Mouse (Mus musculus) limb, embryonic 14.5 days (tissue): ENCODE data around the gene Ankef1. TPM values are rescaled to one million over a fixed set of nuclear protein-coding genes. Genes with fewer than 3 reads are reported as not detected.

Source experiments
- ATAC-seq: fragments of 200-750 bp; cut with Nextera tagmentation; 2 replicates; pipeline ENCODE4 v1.8.0; 2017; ENCODE audit warnings: low read depth, moderate number of reproducible peaks, moderate TSS enrichment; ENCODE audit not compliant: low FRiP score
- DNase-seq: peaks from one replicate; pipeline ENCODE4 v3.0.0-alpha.2; 2015; ENCODE audit warnings: low spot score
- H3K27ac ChIP-seq: fragments of 300-500 bp; sonication (generic); replicated peaks from 2 replicates; pipeline ENCODE4 v1.5.1; 2014; ENCODE audit warnings: low read depth, mild to moderate bottlenecking, low read length, moderate library complexity, mixed read lengths
- H3K27me3 ChIP-seq: fragments of 300-500 bp; sonication (generic); 2 replicates; pipeline ENCODE4 v1.6.1; 2014; ENCODE audit warnings: low read length, mixed read lengths; ENCODE audit not compliant: control insufficient read depth, insufficient read depth
- H3K36me3 ChIP-seq: fragments of 300-500 bp; sonication (generic); 2 replicates; pipeline ENCODE4 v1.6.1; 2014; ENCODE audit warnings: mild to moderate bottlenecking, low read length, moderate library complexity, mixed read lengths; ENCODE audit not compliant: control insufficient read depth, insufficient read depth
- H3K4me1 ChIP-seq: fragments of 300-500 bp; sonication (generic); 2 replicates; pipeline ENCODE4 v1.6.1; 2014; ENCODE audit warnings: antibody characterized with exemption, low read length, mixed read lengths; ENCODE audit not compliant: control insufficient read depth, insufficient read depth
- H3K4me2 ChIP-seq: fragments of 300-500 bp; sonication (generic); replicated peaks from 2 replicates; pipeline ENCODE4 v1.6.1; 2014; ENCODE audit warnings: low read depth, mild to moderate bottlenecking, low read length, moderate library complexity; ENCODE audit not compliant: severe bottlenecking
- H3K4me3 ChIP-seq: fragments of 300-500 bp; sonication (generic); replicated peaks from 2 replicates; pipeline ENCODE4 v1.5.1; 2014; ENCODE audit warnings: low read length
- H3K9ac ChIP-seq: fragments of 300-500 bp; sonication (generic); 2 replicates; pipeline ENCODE4 v1.6.1; 2014; ENCODE audit warnings: mild to moderate bottlenecking, low read depth, low read length, moderate library complexity; ENCODE audit not compliant: severe bottlenecking
- H3K9me3 ChIP-seq: fragments of 300-500 bp; sonication (generic); 2 replicates; pipeline ENCODE4 v1.6.1; 2016; ENCODE audit warnings: low read length; ENCODE audit not compliant: control insufficient read depth
- POLR2A ChIP-seq: fragments of 200-500 bp; IDR thresholded peaks from 2 replicates; pipeline ENCODE4 v1.8.0; 2012; ENCODE audit warnings: inconsistent platforms, mild to moderate bottlenecking, moderate library complexity, borderline replicate concordance; ENCODE audit not compliant: insufficient read depth, insufficient read length; ENCODE audit errors: extremely low read depth
- WGBS: fragments of 180-500 bp; shearing (Covaris S2); extraction: QIAGEN DNeasy Blood & Tissue Kit; methylation state at CpG from one replicate; pipeline ENCODE4 v1.1.7; 2014; 5-methylcytosine and 5-hydroxymethylcytosine counted together
- polyA plus RNA-seq, 2 experiments: library from polyadenylated mRNA; depleted of rRNA in 1 of 2; stranded (reverse) in 1 of 2; unstranded in 1 of 2; fragments of >200 nt; fragmentation: Nextera tagmentation in 1 of 2; extraction: Ambion mirVana in 1 of 2; gene quantifications; 2 replicates each; pipeline versions ENCODE4 v1.2.1 to v1.2.3; 2012 to 2014

The Ankef1 gene
- polyA plus RNA-seq, 2 experiments = 0.25 to 0.29 TPM

DNA sequence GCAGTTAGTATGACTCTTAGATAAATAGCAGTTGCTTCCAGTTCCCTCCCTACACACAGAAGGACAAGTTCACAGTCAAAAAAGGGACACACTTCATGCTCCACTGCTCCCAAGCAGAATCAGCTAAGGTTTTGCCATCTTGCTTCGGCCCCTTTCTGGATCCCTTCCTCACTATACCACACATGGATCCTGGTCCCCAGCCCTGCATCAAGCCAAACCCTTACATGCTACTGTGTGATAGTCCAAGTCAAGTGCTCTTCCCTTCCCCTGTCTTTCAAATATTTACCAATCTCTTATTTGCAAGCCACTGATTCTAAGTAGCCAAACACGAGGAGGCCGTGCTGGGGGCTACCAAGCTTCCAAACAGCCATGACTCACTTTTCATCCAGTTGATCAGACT is 16.8 kb upstream of the Ankef1 start:
- no peak overlapping the region for H3K9ac ChIP-seq
- peaks cover 2% of the 10 kb centered on the region; the same call in 1 of the 2 replicates for H3K4me1 ChIP-seq
- ATAC-seq (no peak), DNase-seq (no peak)
- no peak for TF ChIP-seq POLR2A
- no peaks in the 10 kb centered on the region for H3K36me3 ChIP-seq
- no peak overlapping the region for H3K27ac ChIP-seq
- H3K4me3 ChIP-seq = no peak overlapping the region
- no peaks in the 10 kb centered on the region for H3K27me3 ChIP-seq
- 77% methylated on average over 3 of the region's 3 CpGs for WGBS
- H3K9me3 ChIP-seq = no peaks in the 10 kb centered on the region
- no peak overlapping the region for H3K4me2 ChIP-seq

DNA sequence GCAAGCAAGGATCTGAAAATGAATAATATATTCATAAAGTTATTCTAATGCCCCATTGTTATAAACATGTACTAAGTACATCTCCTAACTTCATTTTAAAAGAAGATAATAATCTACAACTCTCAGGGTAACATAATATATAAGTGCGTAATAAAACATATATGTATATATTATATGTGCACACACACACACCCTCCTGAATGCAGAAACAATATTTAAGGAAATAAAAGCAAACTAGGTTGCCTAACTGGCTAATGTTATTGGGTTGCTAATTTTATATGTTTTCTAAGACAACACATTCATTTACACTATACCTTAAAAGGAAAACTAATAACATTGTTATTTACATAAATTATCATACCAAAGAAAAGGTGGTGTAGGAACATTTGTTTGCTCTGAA is 16.3 kb upstream of the Ankef1 start:
- ATAC-seq (no peak), DNase-seq (no peak)
- 95% methylated on average over 1 of the region's 1 CpGs for WGBS
- no peak overlapping the region for H3K27ac ChIP-seq
- no peaks in the 10 kb centered on the region for H3K27me3 ChIP-seq
- H3K4me2 ChIP-seq = no peak overlapping the region; the same call in 1 of the 2 replicates
- H3K4me3 ChIP-seq = no peak overlapping the region
- H3K4me1 ChIP-seq = peaks cover 2% of the 10 kb centered on the region; the same call in 1 of the 2 replicates
- H3K9me3 ChIP-seq = no peaks in the 10 kb centered on the region
- H3K36me3 ChIP-seq = no peaks in the 10 kb centered on the region
- H3K9ac ChIP-seq = no peak overlapping the region
- no peak for TF ChIP-seq POLR2A

DNA sequence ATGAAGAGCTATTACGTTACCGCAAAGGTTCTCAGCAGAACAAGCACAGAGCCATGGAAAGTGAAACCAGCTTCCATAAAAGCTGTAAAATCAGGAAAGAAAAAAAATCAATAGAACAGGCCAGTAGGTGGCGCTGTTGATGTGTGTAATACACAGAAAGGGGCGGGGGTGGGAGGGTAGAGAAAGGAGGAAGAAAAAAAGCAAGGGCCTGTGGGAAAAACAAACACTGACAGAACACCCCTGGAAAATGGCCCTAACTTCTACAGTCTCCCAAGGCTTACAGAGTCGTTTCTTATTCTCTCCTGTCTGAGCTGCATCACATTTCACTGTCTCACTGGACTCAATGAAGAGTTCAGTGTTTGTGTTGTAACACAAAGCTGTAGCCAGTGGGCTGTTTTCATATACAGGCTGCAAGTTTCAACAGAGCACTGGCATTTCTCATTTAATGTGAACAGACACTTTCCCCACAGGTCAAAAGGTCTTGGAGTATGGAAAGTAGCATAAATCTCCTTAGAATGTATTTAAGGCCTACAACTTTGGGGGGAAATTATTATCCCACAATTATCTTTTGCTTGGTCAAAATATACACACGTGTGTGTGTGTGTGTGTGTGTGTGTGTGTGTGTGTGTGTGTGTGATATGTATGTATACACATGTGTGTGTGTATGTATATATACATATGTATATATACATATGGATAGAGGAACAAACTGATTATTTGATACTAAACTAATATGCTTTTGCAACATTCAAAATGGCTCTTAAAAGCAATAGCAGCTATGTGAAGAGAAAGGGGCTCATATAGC is 15.7 kb upstream of the Ankef1 start:
- WGBS = 13% methylated on average over 6 of the region's 6 CpGs
- Histone ChIP-seq H3K9ac (no peak overlapping the region), H3K4me1 (peaks cover 2% of the 10 kb centered on the region; the same call in 1 of the 2 replicates), H3K4me3 (no peak overlapping the region), H3K4me2 (no peak overlapping the region; the same call in 1 of the 2 replicates), H3K27ac (no peak overlapping the region), H3K27me3 (no peaks in the 10 kb centered on the region), H3K36me3 (no peaks in the 10 kb centered on the region), H3K9me3 (no peaks in the 10 kb centered on the region)
- DNase-seq = peak; percentile 96
- ATAC-seq = peak; percentile 88
- no peak for TF ChIP-seq POLR2A

DNA sequence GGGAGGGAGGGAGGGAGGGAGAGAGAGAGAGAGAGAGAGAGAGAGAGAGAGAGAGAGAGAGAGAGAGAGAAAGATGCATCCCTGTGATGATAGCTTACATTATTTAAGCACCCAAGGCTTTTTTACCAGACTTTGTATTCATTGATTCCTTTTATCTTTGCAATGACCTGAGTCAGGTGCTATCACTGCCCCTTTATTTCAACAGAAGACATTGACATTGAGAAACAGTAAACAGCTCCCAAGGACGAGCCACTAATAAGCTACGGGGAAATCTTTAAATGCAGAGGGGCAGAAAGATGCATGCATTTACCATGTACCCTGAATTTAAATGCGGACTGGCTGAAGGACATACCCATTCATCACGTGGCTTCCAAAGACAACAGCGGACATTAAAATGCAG is 14.7 kb upstream of the Ankef1 start:
- no peak for DNase-seq
- peaks cover 2% of the 10 kb centered on the region; the same call in 1 of the 2 replicates for H3K4me1 ChIP-seq
- H3K9me3 ChIP-seq = no peaks in the 10 kb centered on the region
- no peaks in the 10 kb centered on the region for H3K27me3 ChIP-seq
- TF ChIP-seq POLR2A = no peak
- WGBS = 82% methylated on average over 5 of the region's 5 CpGs
- no peak overlapping the region for H3K9ac ChIP-seq
- ATAC-seq = no peak
- H3K4me2 ChIP-seq = no peak overlapping the region
- H3K36me3 ChIP-seq = no peaks in the 10 kb centered on the region
- no peak overlapping the region for H3K27ac ChIP-seq
- no peak overlapping the region for H3K4me3 ChIP-seq

DNA sequence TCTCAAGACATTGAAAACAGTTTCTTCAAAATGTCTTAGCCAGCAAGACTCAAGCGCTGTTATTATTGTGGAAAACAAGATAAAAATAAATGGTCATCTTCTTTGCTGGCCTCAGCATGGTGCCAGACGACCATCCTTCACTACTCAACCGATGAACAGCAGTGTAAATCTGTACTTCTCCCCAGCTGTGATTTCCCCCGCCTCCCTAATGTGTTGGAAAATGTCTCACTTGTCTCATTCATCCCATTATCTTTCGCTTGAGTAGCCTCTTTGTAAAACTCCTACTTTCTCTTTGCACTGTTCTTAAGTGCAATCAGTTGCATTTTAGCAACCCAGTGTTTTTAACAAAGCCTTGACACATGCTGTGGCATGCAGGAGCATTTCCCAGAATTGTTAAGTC is 9.4 kb downstream of the Ankef1 start:
- H3K36me3 ChIP-seq = no peaks in the 10 kb centered on the region
- no peak for TF ChIP-seq POLR2A
- DNase-seq (no peak), ATAC-seq (peak; percentile 26; the same call in 1 of the 2 replicates)
- no peak overlapping the region for H3K9ac ChIP-seq
- H3K27ac ChIP-seq = no peak overlapping the region
- H3K4me3 ChIP-seq = no peak overlapping the region
- H3K27me3 ChIP-seq = no peaks in the 10 kb centered on the region
- 67% methylated on average over 5 of the region's 5 CpGs for WGBS
- 0 out of 2 replicates have a peak, but pooled peaks cover 3% of the 10 kb centered on the region for H3K4me1 ChIP-seq
- no peak overlapping the region for H3K4me2 ChIP-seq
- no peaks in the 10 kb centered on the region for H3K9me3 ChIP-seq
